Mouse (Mus musculus): ENCODE data around the gene Dact3. TPM values are rescaled to one million over a fixed set of nuclear protein-coding genes. Genes with fewer than 3 reads are reported as not detected.

Gene Dact3
- total RNA-seq, 2 experiments from 2014 or later = 8.7 to 9.4 TPM

Other genes starting within 250 kb of the Dact3 start
- not detected for gene Ceacam15, start 199.6 kb upstream of the Dact3 start, total RNA-seq (2021)
- not detected for gene Ceacam9, start 153.4 kb upstream of the Dact3 start, total RNA-seq (2021)
- 10 to 100 TPM; 66.9 to 78.5 TPM for gene Ap2s1, start 136.9 kb upstream of the Dact3 start, total RNA-seq (2021)
- gene Slc1a5, start 94.0 kb upstream of the Dact3 start, total RNA-seq (2021) = 10 to 100 TPM; 13.0 to 26.3 TPM
- 10 to 100 TPM; 50.3 to 60.0 TPM for gene Strn4, start 59.4 kb upstream of the Dact3 start, total RNA-seq (2021)
- 10 to 100 TPM; 49.1 to 53.1 TPM for gene Fkrp, start 58.6 kb upstream of the Dact3 start, total RNA-seq (2021)
- 10 to 100 TPM; 19.7 to 22.2 TPM for gene Prkd2, start 32.4 kb upstream of the Dact3 start, total RNA-seq (2021)
- under 1 TPM in 1 of 2 experiments, not detected in 1; 0.47 TPM for gene Gng8, start 16.5 kb downstream of the Dact3 start, total RNA-seq (2021)
- 1 to 10 TPM; 1.5 TPM for gene Ptgir, start 31.2 kb downstream of the Dact3 start, total RNA-seq (2021)
- gene Calm3, start 48.8 kb downstream of the Dact3 start, total RNA-seq (2021) = 100 to 1,000 TPM; 166 to 200 TPM
- 1 to 10 TPM; 3.7 to 4.0 TPM for gene Pnmal2, start 69.4 kb downstream of the Dact3 start, total RNA-seq (2021)
- gene Pnmal1, start 84.4 kb downstream of the Dact3 start, total RNA-seq (2021) = not detected
- gene Gm42372, start 107.8 kb downstream of the Dact3 start, total RNA-seq (2021) = under 1 TPM in 1 of 2 experiments, not detected in 1; 0.08 TPM
- 1 to 10 TPM; 3.8 to 4.5 TPM for gene Ccdc8, start 117.4 kb downstream of the Dact3 start, total RNA-seq (2021)
- 10 to 100 TPM; 98.8 to 98.9 TPM for gene Ppp5c, start 152.6 kb downstream of the Dact3 start, total RNA-seq (2021)
- gene Hif3a, start 187.1 kb downstream of the Dact3 start, total RNA-seq (2021) = 1 to 10 TPM; 1.9 to 4.1 TPM
- gene Psg16, start 198.7 kb downstream of the Dact3 start, total RNA-seq (2021) = under 1 TPM in 1 of 2 experiments, not detected in 1; 0.08 TPM

Measured in heart, adult 18-20 months (tissue).